Mouse (Mus musculus) forebrain, embryonic 16.5 days (tissue): ENCODE data around the gene Ets1. TPM values are rescaled to one million over a fixed set of nuclear protein-coding genes. Genes with fewer than 3 reads are reported as not detected.

Experiments used
- ATAC-seq: fragments of 200-750 bp; cut with Nextera tagmentation; 2 replicates; pipeline ENCODE4 v1.8.0; 2017; ENCODE audit warnings: mild to moderate bottlenecking, moderate library complexity
- H3K27ac ChIP-seq: fragments of 300-500 bp; sonication (generic); 2 replicates; pipeline ENCODE4 v1.5.1; 2014; ENCODE audit warnings: low read length, control low read depth
- H3K27me3 ChIP-seq: fragments of 300-500 bp; sonication (generic); replicated peaks from 2 replicates; pipeline ENCODE4 v1.6.1; 2014; ENCODE audit warnings: low read length; ENCODE audit not compliant: control insufficient read depth, insufficient read depth
- H3K36me3 ChIP-seq: fragments of 300-500 bp; sonication (generic); 2 replicates; pipeline ENCODE4 v1.6.1; 2014; ENCODE audit not compliant: control insufficient read depth, insufficient read depth
- H3K4me1 ChIP-seq: fragments of 300-500 bp; sonication (generic); replicated peaks from 2 replicates; pipeline ENCODE4 v1.6.1; 2014; ENCODE audit warnings: low read length; ENCODE audit not compliant: control insufficient read depth, insufficient read depth
- H3K4me2 ChIP-seq: fragments of 300-500 bp; sonication (generic); 2 replicates; pipeline ENCODE4 v1.6.1; 2014; ENCODE audit warnings: mild to moderate bottlenecking, low read length, control low read depth
- H3K4me3 ChIP-seq: fragments of 300-500 bp; sonication (generic); replicated peaks from 2 replicates; pipeline ENCODE4 v1.5.1; 2014; ENCODE audit warnings: mild to moderate bottlenecking, low read length, control low read depth
- H3K9ac ChIP-seq: fragments of 300-500 bp; sonication (generic); replicated peaks from 2 replicates; pipeline ENCODE4 v1.6.1; 2014; ENCODE audit warnings: low read depth, low read length, control low read depth
- H3K9me3 ChIP-seq: fragments of 300-500 bp; sonication (generic); 2 replicates; pipeline ENCODE4 v1.6.1; 2016; ENCODE audit warnings: low read length; ENCODE audit not compliant: control insufficient read depth
- WGBS: fragments of 180-500 bp; shearing (Covaris S2); extraction: QIAGEN DNeasy Blood & Tissue Kit; methylation state at CpG from one replicate; pipeline ENCODE4 v1.1.7; 2014; 5-methylcytosine and 5-hydroxymethylcytosine counted together
- polyA plus RNA-seq: library from polyadenylated mRNA; unstranded; fragments of >200 nt; fragmentation: Nextera tagmentation; extraction: Ambion mirVana; gene quantifications from 2 replicates; pipeline ENCODE4 v1.2.1, GENCODE M21; 2015

Gene Ets1
- polyA plus RNA-seq, 1 experiment from 2014 or later: 21.3 TPM

- no peaks in the 10 kb centered on the region for H3K9me3 ChIP-seq
- no peak overlapping the region for H3K27ac ChIP-seq
- no peak overlapping the region for H3K4me2 ChIP-seq
- no peak for ATAC-seq
- no peak overlapping the region for H3K4me3 ChIP-seq
- H3K36me3 ChIP-seq: no peaks in the 10 kb centered on the region
- no peaks in the 10 kb centered on the region for H3K4me1 ChIP-seq
- no peak overlapping the region for H3K9ac ChIP-seq
- peaks cover 19% of the 10 kb centered on the region for H3K27me3 ChIP-seq
- 54% methylated on average over 4 of the region's 4 CpGs for WGBS
Observed at GRCm38 (mm10) chr9:32702836-32703395, 66.9 kb downstream of the Ets1 start.

GRCm38 (mm10) chr9:32703976-32704745, 68.1 kb downstream of the Ets1 start:
- Histone ChIP-seq H3K9me3 (no peaks in the 10 kb centered on the region), H3K4me2 (no peak overlapping the region), H3K27me3 (peaks cover 11% of the 10 kb centered on the region), H3K4me1 (no peaks in the 10 kb centered on the region), H3K9ac (no peak overlapping the region), H3K36me3 (no peaks in the 10 kb centered on the region), H3K27ac (no peak overlapping the region), H3K4me3 (no peak overlapping the region)
- WGBS: 86% methylated on average over 7 of the region's 7 CpGs
- no peak for ATAC-seq

- H3K4me3 ChIP-seq: no peak overlapping the region
- H3K9ac ChIP-seq: no peak overlapping the region
- no peak overlapping the region for H3K4me2 ChIP-seq
- H3K36me3 ChIP-seq: no peaks in the 10 kb centered on the region
- H3K27me3 ChIP-seq: 0 out of 2 replicates have a peak, but pooled peaks cover 2% of the 10 kb centered on the region
- H3K27ac ChIP-seq: no peak overlapping the region
- no peak for ATAC-seq
- H3K4me1 ChIP-seq: no peaks in the 10 kb centered on the region
- no peaks in the 10 kb centered on the region; the same call in 1 of the 2 replicates for H3K9me3 ChIP-seq
- 86% methylated on average over 9 of the region's 9 CpGs for WGBS
Observed at GRCm38 (mm10) chr9:32705827-32706478, 69.9 kb downstream of the Ets1 start.

GRCm38 (mm10) chr9:32707436-32707835, 71.4 kb downstream of the Ets1 start:
- Histone ChIP-seq H3K4me3 (no peak overlapping the region), H3K9ac (no peak overlapping the region), H3K4me2 (no peak overlapping the region), H3K27me3 (no peaks in the 10 kb centered on the region), H3K4me1 (no peaks in the 10 kb centered on the region), H3K9me3 (no peaks in the 10 kb centered on the region; the same call in 1 of the 2 replicates), H3K36me3 (no peaks in the 10 kb centered on the region), H3K27ac (no peak overlapping the region)
- WGBS: 55% methylated on average over 3 of the region's 3 CpGs
- no peak for ATAC-seq

- Histone ChIP-seq H3K4me3 (no peak overlapping the region), H3K4me2 (no peak overlapping the region), H3K4me1 (no peaks in the 10 kb centered on the region), H3K9me3 (no peaks in the 10 kb centered on the region; the same call in 1 of the 2 replicates), H3K27me3 (no peaks in the 10 kb centered on the region), H3K27ac (no peak overlapping the region), H3K9ac (no peak overlapping the region), H3K36me3 (no peaks in the 10 kb centered on the region)
- no peak for ATAC-seq
- 74% methylated on average over 6 of the region's 6 CpGs for WGBS
Observed at GRCm38 (mm10) chr9:32708491-32708890, 72.5 kb downstream of the Ets1 start.

GRCm38 (mm10) chr9:32709359-32709758, 73.3 kb downstream of the Ets1 start:
- ATAC-seq: no peak
- WGBS: 31% methylated on average over 5 of the region's 5 CpGs
- no peak overlapping the region for H3K9ac ChIP-seq
- no peaks in the 10 kb centered on the region; the same call in 1 of the 2 replicates for H3K9me3 ChIP-seq
- H3K27ac ChIP-seq: no peak overlapping the region
- no peak overlapping the region for H3K4me2 ChIP-seq
- H3K4me1 ChIP-seq: no peaks in the 10 kb centered on the region
- no peaks in the 10 kb centered on the region for H3K27me3 ChIP-seq
- H3K36me3 ChIP-seq: no peaks in the 10 kb centered on the region
- H3K4me3 ChIP-seq: no peak overlapping the region

GRCm38 (mm10) chr9:32709764-32710734, 74.0 kb downstream of the Ets1 start:
- no peaks in the 10 kb centered on the region for H3K36me3 ChIP-seq
- 83% methylated on average over 17 of the region's 17 CpGs for WGBS

GRCm38 (mm10) chr9:32710987-32711652, 75.1 kb downstream of the Ets1 start:
- Histone ChIP-seq H3K9ac (no peak overlapping the region), H3K36me3 (no peaks in the 10 kb centered on the region), H3K4me3 (no peak overlapping the region), H3K4me2 (no peak overlapping the region), H3K9me3 (no peaks in the 10 kb centered on the region; the same call in 1 of the 2 replicates), H3K27me3 (no peaks in the 10 kb centered on the region), H3K27ac (no peak overlapping the region), H3K4me1 (peaks cover 5% of the 10 kb centered on the region)
- WGBS: 78% methylated on average over 12 of the region's 12 CpGs
- no peak for ATAC-seq

More at GRCm38 (mm10) chr9:32709764-32710734, 74.0 kb downstream of the Ets1 start:
- Histone ChIP-seq H3K4me2 (no peak overlapping the region), H3K27ac (no peak overlapping the region), H3K4me1 (no peaks in the 10 kb centered on the region), H3K9ac (no peak overlapping the region), H3K27me3 (no peaks in the 10 kb centered on the region), H3K9me3 (no peaks in the 10 kb centered on the region; the same call in 1 of the 2 replicates), H3K4me3 (no peak overlapping the region)
- no peak for ATAC-seq
